Mouse (Mus musculus) naive thymus-derived CD4-positive, alpha-beta T cell, adult 2 months (primary cell): ENCODE measurements around the gene Metrn.

ENCODE experiments used
- DNase-seq: peaks from one replicate; pipeline ENCODE4 v3.0.0-alpha.2; 2011; ENCODE audit warnings: low read depth

Gene Metrn

GRCm38 (mm10) chr17:25769331-25769730, 27.6 kb downstream of the Metrn start:
- DNase-seq, result no peak

DNA sequence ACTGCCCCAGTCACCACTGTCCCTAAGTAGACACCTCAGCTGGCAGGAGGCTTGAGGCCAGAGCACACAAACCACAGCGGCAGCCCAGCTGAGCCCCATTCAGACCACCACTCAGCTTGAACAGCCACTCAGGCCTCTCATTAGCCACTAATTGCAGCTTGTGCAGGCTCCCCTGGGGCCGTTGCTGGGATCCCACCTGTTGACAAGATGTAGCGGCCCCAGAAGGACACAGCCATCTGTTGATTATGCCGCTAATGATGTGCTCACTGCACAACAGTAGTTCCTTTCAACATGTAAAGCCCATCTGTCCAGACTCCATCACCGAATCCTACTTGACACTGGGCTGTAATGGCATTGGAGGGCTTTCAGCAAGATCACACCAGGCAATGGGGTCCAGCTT, 31.1 kb downstream of the Metrn start:
- DNase-seq, result no peak

- DNase-seq, result no peak
Observed at GRCm38 (mm10) chr17:25762591-25762990, 34.3 kb downstream of the Metrn start.

DNA sequence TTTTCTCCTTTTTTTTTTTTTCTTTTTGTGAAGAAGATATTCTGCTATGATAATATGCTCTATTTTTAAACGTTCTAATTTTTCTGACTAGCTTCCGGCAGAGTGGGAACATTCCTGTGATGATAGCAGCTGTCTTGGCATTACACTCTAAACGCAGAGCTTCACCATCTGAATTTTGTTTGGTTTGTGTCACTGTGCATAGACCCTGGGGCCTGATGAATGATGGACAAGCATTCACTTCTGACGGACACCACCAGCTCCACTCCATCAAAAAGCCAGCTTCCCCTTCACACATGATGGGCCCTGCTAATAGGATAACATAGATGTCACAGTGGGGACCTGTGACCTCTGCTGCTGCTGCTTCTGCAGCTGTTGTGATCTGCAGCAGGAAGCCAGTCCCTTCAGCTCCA, 35.4 kb downstream of the Metrn start:
- DNase-seq, result no peak

DNA sequence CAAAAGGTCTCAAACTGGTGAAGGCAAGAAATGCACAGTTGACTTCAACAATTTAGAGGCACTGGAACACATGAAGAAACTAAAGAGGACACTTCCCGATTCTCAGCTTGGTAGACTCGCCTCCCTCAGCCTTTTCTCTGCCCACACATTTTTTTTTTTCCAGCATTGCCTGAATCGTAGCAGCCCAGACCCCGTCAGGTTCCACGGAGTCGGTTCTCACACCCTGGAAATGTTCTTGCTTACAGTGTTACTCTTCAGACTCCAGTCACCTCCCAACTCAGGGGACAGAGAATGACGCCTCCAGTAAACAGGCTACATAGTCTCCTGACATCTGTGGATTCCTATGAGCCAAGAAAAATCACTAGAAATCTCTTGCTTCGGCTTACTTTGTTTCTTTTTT, 36.8 kb downstream of the Metrn start:
- DNase-seq, result no peak

DNA sequence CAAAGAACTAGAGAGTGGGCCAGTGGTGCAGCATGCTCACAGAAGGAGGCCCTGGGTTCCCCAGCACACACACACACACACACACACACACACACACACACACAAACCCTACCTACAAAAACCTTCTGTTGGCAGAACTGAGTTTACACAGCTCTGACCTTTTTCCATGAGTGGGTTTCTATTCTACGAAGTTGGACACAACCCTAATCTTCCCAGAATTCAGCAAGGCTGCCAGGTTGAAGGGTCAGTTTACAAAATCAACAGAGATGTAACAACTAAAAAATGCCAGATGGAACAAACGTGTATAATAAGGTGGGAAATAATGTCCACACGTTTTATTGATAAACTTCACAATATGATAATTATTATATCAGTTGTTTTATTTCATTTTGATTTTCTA, 39.2 kb downstream of the Metrn start:
- DNase-seq, result no peak

GRCm38 (mm10) chr17:25756378-25757242, 40.3 kb downstream of the Metrn start:
- DNase-seq, result no peak

- DNase-seq, result no peak
Observed at GRCm38 (mm10) chr17:25755627-25756377, 41.1 kb downstream of the Metrn start.

DNA sequence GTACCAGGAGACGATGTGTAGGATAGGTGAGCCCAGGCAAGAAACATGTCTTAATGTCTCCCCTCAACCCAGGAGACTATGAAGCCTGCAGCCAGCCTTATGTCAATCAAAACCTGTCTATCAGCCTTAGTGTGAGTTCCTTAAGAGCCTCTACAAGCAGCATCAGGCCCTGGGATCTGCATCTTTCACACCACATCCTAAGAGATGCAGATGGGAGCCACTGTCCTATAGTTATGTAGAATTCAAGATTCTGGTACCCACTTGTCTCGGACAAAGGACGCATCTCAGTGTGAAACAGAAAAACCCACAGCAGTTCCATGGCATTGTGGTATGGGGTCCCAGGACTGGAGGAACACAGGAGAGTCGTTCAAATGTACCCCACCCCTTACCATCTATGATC, 41.9 kb downstream of the Metrn start:
- DNase-seq, result no peak

DNA sequence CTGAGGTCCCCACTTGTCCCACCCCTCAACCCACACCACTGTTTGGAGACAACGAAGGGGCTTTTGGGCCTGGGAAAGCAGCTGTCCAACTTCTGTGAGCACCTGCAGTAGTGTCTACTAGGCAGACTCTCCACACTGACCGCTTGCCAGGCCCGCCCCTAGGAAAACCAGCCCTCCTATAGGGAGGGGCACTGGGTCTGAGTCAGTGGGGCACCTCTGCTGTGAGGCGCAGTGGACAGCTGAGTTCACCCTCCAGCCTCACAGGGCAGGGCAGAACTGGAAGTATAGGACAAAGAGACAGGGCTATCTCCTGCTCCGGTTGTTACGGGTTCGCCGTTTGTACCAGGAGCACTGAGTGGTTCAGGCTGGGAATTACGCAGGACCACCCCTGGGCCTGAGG, 42.7 kb downstream of the Metrn start, which contains the start of gene Msln:
TSS of gene Msln (minus strand) at position 138 of the 400 bp plus-strand sequence.
- no peak for DNase-seq

- no peak for DNase-seq
Observed at GRCm38 (mm10) chr17:25751446-25751845, 45.5 kb downstream of the Metrn start.

- no peak for DNase-seq
Observed at GRCm38 (mm10) chr17:25749314-25749713, 47.6 kb downstream of the Metrn start.

DNA sequence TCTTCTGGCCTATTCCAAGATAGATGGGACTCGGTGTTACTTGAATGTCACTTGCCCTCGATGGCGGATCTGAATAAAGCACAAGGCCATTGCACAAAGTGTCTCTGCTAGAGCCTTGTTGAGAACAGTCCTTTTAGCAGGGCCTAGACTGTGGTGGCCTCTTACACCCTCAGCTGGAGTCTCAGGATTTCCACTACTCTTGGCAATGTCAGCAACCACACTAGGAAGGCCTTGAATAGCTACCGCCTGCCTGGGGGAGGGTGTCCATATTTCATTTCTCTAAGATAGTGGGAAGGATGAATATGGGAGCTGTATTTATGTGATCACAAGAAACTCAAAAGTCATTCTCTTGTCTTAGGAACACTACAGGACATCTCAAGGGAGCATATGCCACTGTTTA, 48.7 kb downstream of the Metrn start:
- no peak for DNase-seq

DNA sequence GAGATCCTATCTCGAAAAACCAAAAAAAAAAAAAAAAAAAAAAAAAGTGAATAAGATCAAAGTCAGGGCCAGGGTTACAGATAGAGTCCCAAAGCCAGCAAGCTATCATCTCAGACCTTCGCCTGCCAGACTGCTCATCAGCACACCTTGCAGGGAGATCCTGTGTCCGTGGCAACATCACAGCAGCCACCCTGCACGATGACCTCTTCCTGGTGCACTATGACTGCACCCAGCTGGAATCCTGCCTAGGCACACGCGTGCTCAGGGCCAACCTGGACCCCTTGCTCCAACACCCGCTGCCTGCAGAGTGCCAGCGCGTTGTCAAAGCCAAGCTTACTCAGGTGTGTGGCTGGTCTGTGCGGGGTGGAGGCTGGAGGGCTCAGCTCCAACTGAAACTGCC, 52.6 kb downstream of the Metrn start:
- no peak for DNase-seq

- DNase-seq, result no peak
Observed at GRCm38 (mm10) chr17:25743831-25744230, 53.1 kb downstream of the Metrn start.
